Mouse (Mus musculus) heart, embryonic 15.5 days (tissue): ENCODE measurements at regions not wholly inside any gene's neighbourhood (a gene's known extent, or its start where the extent isn't known, plus 50 kb on each side); places are given as distances from the start of the nearest gene placed in this dataset.
A peak's percentile ranks its signal among the peaks of the same experiment; 100 is the strongest.

Experiments used
- ATAC-seq: fragments of 200-750 bp; cut with Nextera tagmentation; replicated peaks from 2 replicates; pipeline ENCODE4 v1.8.0; 2017; ENCODE audit warnings: low read depth, moderate TSS enrichment; ENCODE audit not compliant: insufficient number of reproducible peaks, insufficient read depth, low FRiP score
- H3K27ac ChIP-seq: fragments of 300-500 bp; sonication (generic); 2 replicates; pipeline ENCODE4 v1.5.1; 2015; ENCODE audit warnings: mild to moderate bottlenecking, inconsistent platforms
- H3K27me3 ChIP-seq: fragments of 300-500 bp; sonication (generic); 2 replicates; pipeline ENCODE4 v1.6.1; 2015; ENCODE audit warnings: inconsistent platforms
- H3K36me3 ChIP-seq: fragments of 300-500 bp; sonication (generic); 2 replicates; pipeline ENCODE4 v1.6.1; 2015; ENCODE audit warnings: mild to moderate bottlenecking, inconsistent platforms
- H3K4me1 ChIP-seq: fragments of 300-500 bp; sonication (generic); replicated peaks from 2 replicates; pipeline ENCODE4 v1.6.1; 2015; ENCODE audit warnings: inconsistent platforms
- H3K4me2 ChIP-seq: fragments of 300-500 bp; sonication (generic); 2 replicates; pipeline ENCODE4 v1.6.1; 2015; ENCODE audit warnings: inconsistent platforms, mild to moderate bottlenecking, moderate library complexity
- H3K4me3 ChIP-seq: fragments of 300-500 bp; sonication (generic); 2 replicates; pipeline ENCODE4 v1.5.1; 2015; ENCODE audit warnings: mild to moderate bottlenecking, inconsistent platforms
- H3K9ac ChIP-seq: fragments of 300-500 bp; sonication (generic); 2 replicates; pipeline ENCODE4 v1.6.1; 2015; ENCODE audit warnings: mild to moderate bottlenecking, inconsistent platforms
- H3K9me3 ChIP-seq: fragments of 300-500 bp; sonication (generic); replicated peaks from 2 replicates; pipeline ENCODE4 v1.6.1; 2016; ENCODE audit warnings: inconsistent platforms
- WGBS: fragments of 180-500 bp; shearing (Covaris S2); methylation state at CpG from one replicate; pipeline ENCODE4 v1.1.7; 2015; ENCODE audit warnings: mixed read lengths; 5-methylcytosine and 5-hydroxymethylcytosine counted together

DNA sequence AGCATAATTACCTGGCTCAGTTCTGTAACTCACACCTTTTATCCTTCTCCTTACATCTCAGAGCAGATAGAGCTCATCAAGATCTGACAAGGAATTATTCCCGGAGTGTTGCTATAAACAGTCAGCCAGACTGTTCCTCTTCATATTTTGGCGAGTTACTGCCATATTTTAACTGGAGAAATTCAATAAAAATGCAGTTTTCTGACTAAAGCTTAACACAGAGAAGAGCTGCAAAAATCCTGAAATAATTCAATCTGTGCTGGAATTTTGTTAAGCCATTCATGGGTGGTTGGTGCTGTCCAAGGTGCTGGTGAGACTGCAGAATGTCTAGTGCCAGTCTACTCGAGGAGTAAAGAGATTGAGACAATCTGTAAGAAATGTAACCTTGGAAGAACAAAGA, 512.6 kb downstream of the Tm4sf1 start:
- 35% methylated on average over 3 of the region's 3 CpGs for WGBS
- no peak overlapping the region for H3K9ac ChIP-seq
- no peak overlapping the region for H3K4me2 ChIP-seq
- H3K36me3 ChIP-seq = no peaks in the 10 kb centered on the region
- H3K27ac ChIP-seq = no peak overlapping the region
- no peaks in the 10 kb centered on the region for H3K9me3 ChIP-seq
- H3K4me1 ChIP-seq = no peaks in the 10 kb centered on the region
- no peak overlapping the region for H3K4me3 ChIP-seq
- no peak for ATAC-seq
- no peaks in the 10 kb centered on the region for H3K27me3 ChIP-seq

DNA sequence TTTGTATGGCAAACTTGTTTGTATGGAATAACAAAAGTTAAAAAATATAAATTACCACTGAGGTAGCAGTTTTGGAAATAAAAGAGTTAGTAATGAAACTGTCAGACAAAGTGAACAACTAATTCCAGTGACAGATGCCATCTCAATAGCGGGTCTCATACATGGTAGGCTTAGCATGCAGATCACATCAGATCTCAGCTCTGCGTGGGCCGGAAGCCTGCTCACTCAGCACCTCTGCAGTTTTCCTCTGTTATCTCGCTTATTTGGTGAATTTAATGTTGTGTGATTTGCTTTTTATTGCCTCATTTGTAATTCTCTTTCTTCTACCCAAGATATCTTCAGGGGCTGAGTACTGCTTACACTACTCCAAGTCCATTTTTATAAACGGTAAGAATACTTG, 527.9 kb downstream of the Tm4sf1 start:
- no peaks in the 10 kb centered on the region for H3K9me3 ChIP-seq
- no peak for ATAC-seq

DNA sequence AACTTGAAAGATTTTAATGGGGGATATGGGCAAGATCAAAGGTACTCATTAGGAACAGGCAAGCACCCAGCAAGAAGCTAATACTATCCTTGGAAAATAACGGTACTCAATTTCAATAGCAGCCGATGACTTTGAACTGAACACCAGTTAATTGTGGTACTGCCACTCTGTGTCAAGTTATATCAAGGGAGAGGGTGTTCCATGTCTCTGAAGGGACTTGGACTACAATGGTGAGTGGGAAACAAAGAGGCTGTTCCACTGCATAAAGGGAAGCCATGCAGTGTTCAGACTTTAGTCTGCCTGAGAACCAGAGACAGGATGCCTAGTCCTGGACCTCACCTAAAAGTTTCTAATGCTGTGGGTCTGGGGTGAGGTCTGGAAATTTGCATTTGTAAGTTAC, 531.6 kb downstream of the Tm4sf1 start:
- Histone ChIP-seq H3K36me3 (no peaks in the 10 kb centered on the region), H3K4me1 (no peaks in the 10 kb centered on the region), H3K4me3 (no peak overlapping the region), H3K27ac (no peak overlapping the region), H3K9me3 (no peaks in the 10 kb centered on the region), H3K4me2 (no peak overlapping the region), H3K9ac (no peak overlapping the region), H3K27me3 (no peaks in the 10 kb centered on the region)
- WGBS = 84% methylated on average over 2 of the region's 2 CpGs
- no peak for ATAC-seq

More for the DNA sequence above, 527.9 kb downstream of the Tm4sf1 start:
- H3K4me1 ChIP-seq = no peaks in the 10 kb centered on the region
- H3K4me2 ChIP-seq = no peak overlapping the region
- no peaks in the 10 kb centered on the region for H3K36me3 ChIP-seq
- no peaks in the 10 kb centered on the region for H3K27me3 ChIP-seq
- WGBS = 77% methylated on average over 5 of the region's 5 CpGs
- no peak overlapping the region for H3K4me3 ChIP-seq
- H3K9ac ChIP-seq = no peak overlapping the region
- no peak overlapping the region for H3K27ac ChIP-seq

DNA sequence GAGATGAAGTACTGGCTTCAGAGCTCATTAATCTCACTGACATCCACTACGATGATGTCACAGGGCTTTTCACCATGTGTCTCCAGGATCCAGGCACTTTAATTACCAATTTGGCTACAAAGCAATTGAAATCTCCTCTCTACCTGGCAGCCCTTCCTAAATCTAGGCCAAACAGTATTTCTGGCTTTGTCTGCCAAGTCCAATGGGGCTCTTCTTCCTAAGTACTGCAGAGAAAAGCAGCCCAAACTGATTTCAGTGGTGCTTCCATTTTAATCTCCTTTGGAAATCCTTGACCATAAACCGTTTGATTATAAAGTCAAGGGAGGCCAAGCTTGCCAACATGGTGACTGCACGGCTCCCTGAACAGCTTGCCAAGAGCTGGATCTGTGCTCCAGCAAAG, 534.7 kb downstream of the Tm4sf1 start:
- H3K9ac ChIP-seq = no peak overlapping the region
- no peak overlapping the region for H3K4me3 ChIP-seq
- no peak overlapping the region for H3K4me2 ChIP-seq
- no peak for ATAC-seq
- H3K27me3 ChIP-seq = no peaks in the 10 kb centered on the region
- no peaks in the 10 kb centered on the region for H3K9me3 ChIP-seq
- no peaks in the 10 kb centered on the region for H3K4me1 ChIP-seq
- H3K27ac ChIP-seq = no peak overlapping the region
- 77% methylated on average over 3 of the region's 3 CpGs for WGBS
- no peaks in the 10 kb centered on the region for H3K36me3 ChIP-seq

DNA sequence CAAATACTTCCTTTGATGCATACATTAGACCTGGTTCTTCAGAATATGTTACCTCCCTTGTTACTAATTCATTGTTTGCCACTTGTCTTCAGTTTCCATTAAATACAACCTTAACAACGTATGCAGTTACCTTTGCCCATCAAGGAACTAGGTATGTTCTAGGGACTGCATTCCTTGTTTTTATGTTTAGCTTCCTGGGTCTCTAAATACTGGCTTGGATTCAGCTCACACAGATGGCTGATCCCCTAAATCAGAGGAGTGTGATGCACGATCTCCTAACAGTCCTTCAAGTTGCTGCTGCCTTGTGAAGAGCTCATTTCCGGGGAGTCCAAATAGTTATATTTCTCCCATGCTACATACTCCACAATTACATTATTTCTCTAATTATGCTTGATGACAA, 537.5 kb downstream of the Tm4sf1 start:
- H3K9me3 ChIP-seq = no peaks in the 10 kb centered on the region
- no peak for ATAC-seq

DNA sequence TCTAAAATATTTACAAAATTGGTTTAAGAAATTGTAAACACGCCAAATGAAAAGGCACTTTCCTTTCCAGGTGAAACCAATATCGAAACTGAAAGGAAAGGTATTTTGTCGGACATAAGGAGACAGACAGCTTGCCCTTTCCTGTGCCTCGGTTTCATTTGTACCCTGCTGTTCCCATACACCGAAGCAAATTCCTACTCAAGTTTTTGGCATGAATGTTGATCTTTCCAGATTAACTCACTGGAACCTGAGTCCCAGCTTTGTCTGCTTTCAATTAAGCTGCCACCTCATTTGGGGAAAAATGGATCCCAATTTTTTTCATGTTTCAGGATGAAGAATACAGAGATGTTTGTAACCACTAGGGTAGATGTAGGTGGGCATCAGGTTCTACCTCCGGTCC, 537.9 kb downstream of the Tm4sf1 start:
- no peak for ATAC-seq
- WGBS = 80% methylated on average over 6 of the region's 6 CpGs
- H3K4me1 ChIP-seq = no peaks in the 10 kb centered on the region

More for the DNA sequence above, 537.5 kb downstream of the Tm4sf1 start:
- Histone ChIP-seq H3K4me1 (no peaks in the 10 kb centered on the region), H3K27ac (no peak overlapping the region), H3K4me3 (no peak overlapping the region), H3K9ac (no peak overlapping the region), H3K4me2 (no peak overlapping the region), H3K36me3 (no peaks in the 10 kb centered on the region), H3K27me3 (no peaks in the 10 kb centered on the region)
- 83% methylated on average over 3 of the region's 3 CpGs for WGBS

DNA sequence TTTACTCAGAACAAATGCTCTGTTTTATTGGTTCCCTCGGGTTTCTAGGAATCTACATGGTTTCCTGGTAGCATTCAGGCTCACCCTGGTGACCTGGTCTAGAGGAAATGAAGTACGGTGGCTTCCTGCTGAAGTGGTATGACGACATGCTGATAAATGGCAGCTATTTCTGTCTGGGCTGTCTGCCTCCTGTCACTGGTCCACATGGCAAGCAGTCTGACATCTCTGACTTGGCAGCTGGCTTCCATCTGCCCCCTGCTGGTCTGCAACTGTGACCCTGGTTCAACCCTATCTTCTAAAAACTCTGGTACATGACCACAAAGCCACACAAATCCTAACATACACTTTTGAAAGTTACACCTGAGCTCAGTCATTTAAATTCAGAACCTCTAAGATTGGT, 548.1 kb downstream of the Tm4sf1 start:
- peak; percentile 83 for ATAC-seq
- Histone ChIP-seq H3K9me3 (no peaks in the 10 kb centered on the region), H3K4me3 (no peak overlapping the region), H3K27me3 (no peaks in the 10 kb centered on the region), H3K9ac (no peak overlapping the region), H3K4me2 (no peak overlapping the region), H3K4me1 (peaks cover 13% of the 10 kb centered on the region), H3K27ac (no peak overlapping the region), H3K36me3 (no peaks in the 10 kb centered on the region)
- 4% methylated on average over 3 of the region's 3 CpGs for WGBS

More for the DNA sequence above, 537.9 kb downstream of the Tm4sf1 start:
- Histone ChIP-seq H3K9ac (no peak overlapping the region), H3K4me3 (no peak overlapping the region), H3K27me3 (no peaks in the 10 kb centered on the region), H3K36me3 (no peaks in the 10 kb centered on the region), H3K9me3 (no peaks in the 10 kb centered on the region), H3K27ac (no peak overlapping the region), H3K4me2 (no peak overlapping the region)

DNA sequence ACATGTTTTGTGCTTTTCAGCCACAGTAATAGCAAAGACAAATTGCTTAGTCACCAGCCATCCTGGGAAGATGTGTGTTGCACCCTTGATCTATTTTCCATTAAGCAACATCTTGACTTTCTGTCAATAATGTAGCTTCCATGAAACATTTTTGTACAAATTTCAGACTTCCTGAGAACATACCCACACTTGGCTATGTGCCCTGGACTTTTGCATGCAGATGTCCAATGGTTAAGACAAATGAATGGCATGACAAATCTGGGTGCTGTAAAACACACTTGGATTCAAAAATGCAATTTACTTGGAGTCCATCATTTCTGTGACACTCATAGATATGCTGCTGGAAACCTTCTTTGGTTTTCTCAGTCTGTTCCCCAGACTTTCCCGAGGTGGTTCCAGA, 549.9 kb downstream of the Tm4sf1 start:
- H3K4me3 ChIP-seq = no peak overlapping the region
- 78% methylated on average over 1 of the region's 1 CpGs for WGBS
- H3K27me3 ChIP-seq = no peaks in the 10 kb centered on the region
- H3K4me2 ChIP-seq = no peak overlapping the region
- H3K27ac ChIP-seq = no peak overlapping the region
- no peak overlapping the region for H3K9ac ChIP-seq
- no peaks in the 10 kb centered on the region for H3K9me3 ChIP-seq
- peaks cover 13% of the 10 kb centered on the region for H3K4me1 ChIP-seq
- no peak for ATAC-seq
- no peaks in the 10 kb centered on the region for H3K36me3 ChIP-seq

DNA sequence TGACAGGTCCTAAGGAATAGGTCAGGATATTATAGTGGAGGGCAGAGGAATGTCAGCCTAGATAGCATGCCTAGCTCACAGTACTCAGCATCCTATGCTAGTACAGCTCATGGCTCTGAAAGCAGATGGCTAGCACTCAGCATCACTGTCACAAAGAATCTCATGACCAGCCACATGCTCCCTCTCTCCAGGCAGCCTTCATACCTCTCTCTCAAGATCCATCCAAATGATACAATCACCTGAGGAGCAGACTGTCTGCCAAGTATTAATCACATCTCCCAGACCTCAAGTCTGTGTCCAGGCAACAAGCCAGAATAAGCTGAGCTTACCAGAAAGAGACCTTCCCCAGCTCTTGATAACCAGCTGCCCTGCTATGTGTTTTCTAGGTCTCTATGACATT, 557.4 kb upstream of the Nbea start:
- Histone ChIP-seq H3K4me1 (no peaks in the 10 kb centered on the region), H3K9me3 (no peaks in the 10 kb centered on the region), H3K4me2 (no peak overlapping the region), H3K27ac (no peak overlapping the region), H3K27me3 (no peaks in the 10 kb centered on the region), H3K9ac (no peak overlapping the region), H3K36me3 (no peaks in the 10 kb centered on the region), H3K4me3 (no peak overlapping the region)
- no peak for ATAC-seq

DNA sequence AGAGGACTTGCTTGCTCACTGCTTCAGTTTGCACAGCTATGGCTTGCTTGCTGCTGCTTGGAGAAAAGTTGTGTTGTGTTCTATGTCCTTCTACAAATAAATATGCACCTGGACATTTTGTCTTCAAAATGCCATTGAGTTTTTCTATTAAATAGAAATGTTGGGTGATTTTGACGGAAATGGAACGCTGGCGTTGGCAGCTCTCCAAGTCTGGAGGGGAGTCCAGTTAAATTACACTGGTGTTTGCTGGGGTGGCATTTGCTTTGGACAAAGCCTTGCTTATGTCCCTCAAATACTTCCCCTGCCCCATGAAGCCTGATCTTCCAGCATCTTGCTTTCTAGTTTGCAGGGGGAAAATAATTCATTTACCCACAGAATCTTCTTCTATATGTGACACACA, 556.0 kb upstream of the Nbea start:
- Histone ChIP-seq H3K9me3 (no peaks in the 10 kb centered on the region), H3K27me3 (no peaks in the 10 kb centered on the region), H3K36me3 (no peaks in the 10 kb centered on the region), H3K4me1 (no peaks in the 10 kb centered on the region), H3K4me2 (no peak overlapping the region), H3K9ac (no peak overlapping the region), H3K27ac (no peak overlapping the region), H3K4me3 (no peak overlapping the region)
- 64% methylated on average over 3 of the region's 3 CpGs for WGBS
- no peak for ATAC-seq

DNA sequence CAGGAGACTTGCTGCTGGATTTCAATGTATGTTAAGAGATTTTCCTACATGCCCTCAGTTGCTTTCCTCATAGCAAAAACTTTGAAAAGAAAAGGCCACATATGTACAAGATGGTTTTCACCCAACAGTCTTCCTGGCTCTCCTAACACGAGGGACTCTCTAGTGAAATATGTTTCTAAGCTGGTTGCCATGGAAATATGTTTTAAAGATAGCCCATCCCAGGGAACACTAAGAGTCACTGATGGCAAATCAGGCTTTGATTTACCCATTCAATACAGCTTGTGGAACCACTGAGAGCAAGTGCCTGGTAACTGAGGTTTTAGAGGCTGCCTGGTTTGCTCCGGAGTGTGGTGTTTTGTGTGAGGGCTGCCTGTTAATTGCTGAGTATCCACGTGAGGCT, 547.3 kb upstream of the Nbea start:
- no peaks in the 10 kb centered on the region for H3K9me3 ChIP-seq
- no peak overlapping the region for H3K9ac ChIP-seq
- H3K4me2 ChIP-seq = no peak overlapping the region
- no peaks in the 10 kb centered on the region for H3K27me3 ChIP-seq
- H3K36me3 ChIP-seq = no peaks in the 10 kb centered on the region
- ATAC-seq = no peak
- H3K4me3 ChIP-seq = no peak overlapping the region
- no peak overlapping the region for H3K27ac ChIP-seq
- 56% methylated on average over 3 of the region's 3 CpGs for WGBS
- H3K4me1 ChIP-seq = no peaks in the 10 kb centered on the region

DNA sequence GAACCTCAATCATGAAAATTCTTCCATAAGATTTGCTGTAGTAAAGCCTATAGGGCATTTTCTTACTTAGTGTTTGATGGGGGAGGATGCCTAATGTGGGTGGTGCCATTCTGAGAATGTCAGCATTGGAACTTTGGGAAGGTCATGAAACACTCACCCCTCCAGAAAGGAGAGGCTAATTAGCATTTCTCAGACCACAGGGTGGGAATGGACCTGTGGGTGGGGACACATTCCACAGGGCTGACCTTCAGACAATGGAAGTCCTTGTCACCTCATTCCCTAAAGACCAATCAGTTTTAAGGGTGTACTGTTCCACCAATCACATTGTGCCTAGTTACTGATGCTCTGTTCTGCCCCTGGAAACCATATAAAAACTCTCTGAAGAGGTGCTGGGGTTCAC, 541.5 kb upstream of the Nbea start:
- Histone ChIP-seq H3K27ac (no peak overlapping the region), H3K4me2 (no peak overlapping the region), H3K36me3 (no peaks in the 10 kb centered on the region), H3K4me3 (no peak overlapping the region), H3K27me3 (no peaks in the 10 kb centered on the region), H3K4me1 (no peaks in the 10 kb centered on the region), H3K9ac (no peak overlapping the region), H3K9me3 (no peaks in the 10 kb centered on the region)
- no peak for ATAC-seq

DNA sequence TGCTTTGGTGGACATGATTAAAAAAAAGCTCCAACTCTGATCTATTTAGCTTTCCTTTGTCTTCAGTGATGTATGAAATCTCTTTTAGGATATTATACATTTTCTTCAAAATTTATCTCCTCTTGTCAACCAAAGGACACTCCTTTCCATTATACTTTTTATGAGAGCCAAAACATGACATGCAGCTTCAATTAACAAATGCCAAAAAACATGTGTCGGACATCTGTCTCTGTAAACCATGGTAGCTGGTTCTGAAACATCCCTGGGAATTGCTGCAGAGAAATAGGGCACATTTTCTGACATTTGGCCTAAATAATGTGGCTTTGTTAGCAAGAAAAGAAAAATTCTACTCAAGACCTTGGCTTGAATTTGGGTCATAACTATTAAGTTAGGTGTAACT, 524.8 kb upstream of the Nbea start:
- Histone ChIP-seq H3K4me3 (no peak overlapping the region), H3K9me3 (no peaks in the 10 kb centered on the region), H3K27me3 (no peaks in the 10 kb centered on the region), H3K27ac (no peak overlapping the region), H3K9ac (no peak overlapping the region), H3K4me1 (no peaks in the 10 kb centered on the region), H3K4me2 (no peak overlapping the region), H3K36me3 (no peaks in the 10 kb centered on the region)
- ATAC-seq = no peak
- 70% methylated on average over 1 of the region's 1 CpGs for WGBS
